Mouse (Mus musculus): Measurements from ENCODE around the gene Gm20388.
A peak's percentile ranks its signal among the peaks of the same experiment; 100 is the strongest.

The Gm20388 gene

DNA sequence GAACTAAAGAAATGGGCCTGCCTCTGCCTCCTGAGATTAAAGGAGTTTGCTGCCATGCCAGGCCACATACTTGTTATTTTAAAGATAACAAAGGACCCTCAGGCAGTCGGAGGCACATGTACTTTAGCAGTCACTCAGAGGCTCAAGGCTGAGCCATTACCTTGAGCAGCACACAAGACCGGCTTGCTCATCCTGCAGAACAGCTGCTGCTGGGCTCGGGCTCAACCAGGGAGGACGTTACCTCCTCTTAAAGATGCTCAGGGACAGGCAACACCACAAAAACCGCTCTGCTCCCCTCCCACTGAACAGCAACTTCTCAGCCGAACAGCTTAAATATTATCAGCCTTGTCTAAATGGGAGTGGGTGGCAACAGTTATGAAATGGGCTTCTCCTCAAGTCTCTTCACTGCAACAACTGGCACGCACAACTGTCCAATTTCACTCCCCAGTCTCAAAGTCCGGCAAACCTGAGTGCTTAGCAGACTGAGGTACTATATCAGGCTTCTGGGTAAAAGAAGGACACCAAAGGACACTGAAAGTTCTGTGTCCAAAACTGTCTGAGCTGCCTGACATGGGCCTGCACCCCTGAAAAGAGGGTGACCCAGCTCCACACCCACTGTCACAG lies 2991.4 kb downstream of the Gm20388 start:
- DNase-seq (ENCODE audit: extremely low spot score), result no peak

DNA sequence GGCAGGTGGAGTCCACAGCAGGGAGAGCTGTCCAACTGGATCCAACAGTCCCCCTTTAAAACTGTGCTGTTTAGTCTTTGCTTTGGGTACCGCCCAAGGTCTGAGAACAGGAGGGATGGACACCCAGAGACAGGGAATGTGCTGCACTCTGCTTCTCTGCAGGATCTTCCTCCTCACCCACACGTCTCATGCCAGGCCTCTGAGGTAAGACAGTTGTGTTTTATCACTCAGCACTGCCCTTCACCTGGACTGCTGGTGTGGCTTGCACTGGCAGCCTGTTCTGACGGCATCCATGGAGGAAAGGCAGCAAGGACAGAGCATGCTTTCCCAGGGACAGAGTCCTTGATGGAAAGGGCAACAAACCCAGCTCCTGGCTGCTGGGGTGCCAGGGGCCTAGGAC lies 2991.9 kb downstream of the Gm20388 start:
- DNase-seq (ENCODE audit: extremely low spot score), result no peak

DNA sequence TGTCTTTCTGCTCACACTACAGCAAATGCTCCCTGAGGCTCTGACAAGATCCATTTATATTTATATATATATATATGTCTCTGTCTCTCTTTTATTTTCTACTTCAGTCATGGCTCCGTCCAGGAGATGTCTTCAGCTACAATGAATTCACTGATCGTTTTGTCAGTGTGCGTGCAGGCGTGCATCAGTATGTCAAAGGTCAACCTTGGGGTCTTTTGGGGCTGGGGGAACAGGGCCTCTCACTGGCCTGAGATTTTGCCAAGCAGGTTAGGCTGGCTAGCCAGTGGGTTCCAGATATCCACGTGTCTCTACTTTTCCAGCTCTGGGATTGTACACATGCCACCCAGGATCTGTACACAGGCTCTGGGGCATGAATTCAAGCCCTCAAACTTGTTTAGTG lies 2992.4 kb downstream of the Gm20388 start:
- peak; percentile 40 for DNase-seq (ENCODE audit: extremely low spot score)

DNA sequence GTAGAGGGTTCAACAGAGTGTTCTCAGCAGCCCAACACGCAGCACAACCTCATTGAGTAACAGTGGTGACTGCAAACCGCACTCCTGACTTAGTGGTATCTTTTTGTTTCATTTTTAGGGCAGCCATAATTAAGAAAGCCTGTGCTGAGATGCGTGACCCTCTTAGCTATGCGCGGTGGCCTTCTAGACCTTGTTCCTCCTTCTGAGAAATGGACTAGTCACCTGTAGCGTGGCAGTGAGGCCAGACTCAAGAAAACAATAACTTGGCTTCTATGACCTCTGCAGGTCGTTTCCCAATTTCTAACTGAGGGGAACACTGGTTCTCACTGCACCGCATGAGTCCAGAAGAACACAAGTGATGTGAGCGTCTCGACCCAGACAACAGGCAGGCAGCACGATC lies 2993.9 kb downstream of the Gm20388 start:
- DNase-seq (ENCODE audit: extremely low spot score), result no peak

DNA sequence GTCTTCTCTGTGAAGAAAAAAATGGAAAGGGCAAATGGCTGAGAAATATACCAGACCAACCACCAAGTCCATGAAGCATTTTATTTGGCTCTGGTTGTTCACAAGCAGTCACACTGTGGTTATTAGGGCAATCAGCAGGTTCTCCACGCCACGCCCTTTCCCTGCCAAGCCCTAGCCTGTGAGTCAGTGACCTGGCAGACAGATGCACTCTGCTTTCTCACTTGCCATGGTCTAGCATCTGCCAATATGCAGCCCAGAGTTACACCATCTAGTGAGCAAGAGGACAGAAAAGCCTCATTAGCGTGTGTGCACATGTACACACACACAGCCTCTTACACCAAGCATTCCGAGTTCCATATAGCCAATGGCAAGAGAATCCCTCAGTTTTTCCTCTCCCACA lies 2994.7 kb downstream of the Gm20388 start:
- DNase-seq (ENCODE audit: extremely low spot score), result no peak

DNA sequence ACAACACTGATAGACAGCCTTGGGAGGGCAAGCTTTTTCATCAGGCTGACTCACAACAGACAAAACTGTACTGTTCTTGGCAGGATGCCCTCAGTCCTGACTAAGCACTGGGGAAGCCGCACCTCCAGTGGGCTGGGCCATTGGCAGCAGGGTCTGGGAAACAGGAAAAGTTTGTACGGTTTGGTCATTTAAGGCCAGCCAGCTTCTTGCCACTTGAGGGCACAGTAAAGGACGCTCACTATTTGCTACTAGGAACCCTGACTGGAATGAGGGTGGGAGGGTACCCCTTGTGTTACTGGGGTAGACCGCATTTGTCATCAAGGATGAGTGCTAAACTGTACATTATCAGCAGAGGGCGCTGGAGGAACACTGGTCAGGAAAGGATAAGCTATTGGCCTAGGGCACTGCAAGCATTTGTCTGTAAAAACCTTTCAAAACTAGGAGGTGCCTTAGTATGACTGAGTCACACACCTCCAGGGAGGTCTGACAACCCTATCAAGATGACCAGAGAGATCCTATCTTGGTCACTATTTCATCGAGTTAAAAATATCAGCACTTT lies 2995.9 kb downstream of the Gm20388 start:
- peak; percentile 70 for DNase-seq (ENCODE audit: extremely low spot score)

DNA sequence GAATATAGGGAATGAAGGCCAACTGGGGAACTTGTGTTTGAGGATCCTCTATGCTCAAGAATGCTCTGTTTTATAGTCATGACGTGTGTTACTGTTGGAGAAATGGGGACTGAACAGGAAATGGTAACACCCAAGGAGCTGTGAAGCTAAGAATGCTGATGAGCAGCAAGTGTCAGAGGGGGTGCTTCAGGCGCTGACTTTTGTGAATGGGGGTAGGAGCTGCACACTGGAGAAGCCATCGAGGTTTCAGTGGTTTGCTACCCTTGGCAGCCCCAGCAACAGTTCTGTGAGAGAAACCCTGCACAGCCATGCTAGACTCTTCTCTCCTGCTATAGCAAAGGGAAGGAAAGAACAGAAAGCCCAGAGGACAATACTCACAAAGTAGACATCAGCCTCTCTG lies 3001.5 kb downstream of the Gm20388 start:
- DNase-seq (ENCODE audit: extremely low spot score), result no peak

DNA sequence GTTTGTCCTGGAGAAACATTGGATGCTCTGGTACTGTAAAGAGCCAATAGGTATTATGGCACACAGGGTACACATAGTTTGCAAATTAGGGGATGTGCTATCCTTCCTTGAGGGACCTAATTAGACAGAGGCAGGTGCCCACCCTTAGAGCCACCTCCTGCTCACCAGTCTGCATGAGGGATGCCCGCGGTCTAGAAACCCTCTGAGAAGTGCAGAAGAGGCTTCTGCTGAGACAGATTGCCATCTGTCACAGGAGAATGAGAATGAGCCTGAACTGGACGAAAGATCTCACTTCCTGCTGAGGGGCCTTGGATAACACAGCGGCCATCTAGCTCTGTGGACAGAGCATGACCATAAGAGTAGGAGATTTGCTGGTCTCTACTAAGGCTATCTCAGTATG lies 3002.2 kb downstream of the Gm20388 start:
- no peak for DNase-seq (ENCODE audit: extremely low spot score)

DNA sequence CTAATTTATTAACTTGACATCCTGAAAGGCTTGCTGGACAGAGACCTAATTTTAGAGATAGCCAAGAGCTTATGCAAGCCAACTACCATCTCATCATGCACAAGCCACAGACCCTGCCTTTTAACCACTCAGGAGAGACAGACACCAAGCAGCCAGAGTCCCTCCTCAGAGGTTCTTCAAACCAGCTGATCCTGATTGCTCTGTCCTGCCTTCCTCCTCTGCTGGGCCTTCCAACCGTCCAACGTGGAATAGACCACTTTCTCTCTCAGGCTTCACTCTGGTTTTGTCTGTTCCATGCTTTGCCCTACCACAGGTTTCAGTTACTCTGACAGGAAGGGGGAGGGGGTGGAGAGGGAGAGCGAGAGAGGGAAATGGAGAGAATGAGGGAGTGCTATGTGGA lies 3006.1 kb downstream of the Gm20388 start:
- DNase-seq (ENCODE audit: extremely low spot score), result no peak

DNA sequence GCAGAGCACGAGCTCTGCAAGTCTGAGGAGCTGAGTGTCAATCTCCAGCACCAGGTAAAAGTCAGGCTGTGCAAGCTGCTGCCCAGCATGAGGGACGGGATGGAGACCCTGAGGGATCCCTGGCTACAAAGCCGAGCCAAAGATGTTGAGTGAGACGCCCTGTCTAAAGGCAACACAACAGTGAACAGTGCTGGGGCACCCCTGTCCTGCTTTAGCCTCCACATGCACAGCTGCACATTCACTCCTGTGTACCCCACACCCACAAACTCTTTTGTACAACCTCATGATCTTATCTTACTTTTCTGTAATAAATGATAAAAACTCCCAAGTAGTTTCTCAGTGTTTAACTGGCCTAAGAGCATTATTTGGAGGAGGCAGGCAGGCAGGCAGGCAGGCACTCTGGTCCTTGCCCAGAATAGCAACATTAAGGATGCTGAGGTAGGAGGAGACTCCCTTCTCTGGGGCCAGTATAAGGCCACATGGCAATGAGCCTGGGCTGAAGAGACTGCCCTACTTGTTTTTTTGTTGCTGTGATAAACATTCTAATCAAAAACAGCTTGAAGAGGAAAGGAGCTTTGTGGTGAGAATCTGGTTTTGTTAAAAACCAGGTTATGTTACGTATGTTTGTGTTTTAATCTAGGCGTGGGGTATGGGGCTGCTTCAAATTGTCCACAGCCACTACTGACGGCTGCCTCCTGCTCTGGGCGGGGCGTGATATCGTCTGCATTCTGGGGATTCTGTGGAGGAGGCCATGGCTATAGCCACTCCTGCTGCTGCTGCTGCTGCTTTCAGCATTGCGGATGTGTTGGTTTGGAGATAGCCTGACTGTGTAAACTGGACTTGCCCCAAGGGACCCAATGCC lies 3007.1 kb downstream of the Gm20388 start:
- DNase-seq (ENCODE audit: extremely low spot score), result no peak

DNA sequence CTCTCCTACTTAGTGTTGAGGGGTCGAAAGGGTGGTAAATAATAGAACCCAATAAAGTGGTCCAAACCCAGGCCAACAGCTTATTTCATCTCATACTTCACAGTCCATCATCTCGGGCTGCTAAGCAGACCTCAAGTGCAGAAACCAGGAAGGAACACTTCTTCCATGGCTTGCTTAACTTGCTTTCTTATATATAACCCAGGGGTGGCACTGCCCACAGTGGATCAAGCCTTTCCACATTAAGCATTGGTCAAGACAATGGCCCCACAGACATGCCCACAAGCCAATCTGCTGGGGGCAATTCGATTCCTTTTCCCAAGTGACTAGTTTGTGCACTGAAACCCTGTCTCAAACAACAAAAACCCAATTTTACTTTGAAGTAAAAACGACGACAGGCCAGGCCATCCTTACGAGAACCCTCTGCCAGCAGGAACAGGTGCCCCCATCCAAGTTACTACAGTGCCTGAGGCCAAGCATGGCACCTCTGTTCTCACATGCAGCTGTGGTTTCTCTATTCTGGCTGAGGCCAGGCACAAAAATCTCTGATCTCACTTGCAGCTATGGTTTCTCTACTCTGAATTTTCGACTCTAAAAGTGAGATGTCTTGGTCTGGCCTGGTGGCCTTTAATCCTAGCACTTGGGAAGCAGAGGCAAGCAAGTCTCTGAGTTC lies 3007.9 kb downstream of the Gm20388 start:
- no peak for DNase-seq (ENCODE audit: extremely low spot score)

DNA sequence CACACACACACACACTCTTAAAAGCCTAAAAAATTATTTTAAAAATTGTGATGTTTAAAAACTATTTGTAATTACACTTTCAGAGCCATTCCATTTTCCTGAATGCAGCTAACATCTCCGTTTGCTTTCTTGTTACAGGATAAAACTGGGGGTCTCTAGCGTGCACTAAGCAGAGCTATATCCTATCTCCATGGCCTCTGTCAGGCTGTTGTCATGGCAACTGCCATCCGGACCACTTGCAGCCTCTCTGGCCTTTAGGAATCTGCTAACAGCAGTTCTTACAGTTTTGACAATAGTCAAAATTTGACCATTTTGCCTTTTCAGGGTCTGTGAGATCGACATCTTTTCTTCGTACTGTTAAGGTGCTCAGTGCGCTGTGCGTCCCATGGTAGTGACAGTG lies 3010.2 kb downstream of the Gm20388 start:
- DNase-seq (ENCODE audit: extremely low spot score), result no peak

DNA sequence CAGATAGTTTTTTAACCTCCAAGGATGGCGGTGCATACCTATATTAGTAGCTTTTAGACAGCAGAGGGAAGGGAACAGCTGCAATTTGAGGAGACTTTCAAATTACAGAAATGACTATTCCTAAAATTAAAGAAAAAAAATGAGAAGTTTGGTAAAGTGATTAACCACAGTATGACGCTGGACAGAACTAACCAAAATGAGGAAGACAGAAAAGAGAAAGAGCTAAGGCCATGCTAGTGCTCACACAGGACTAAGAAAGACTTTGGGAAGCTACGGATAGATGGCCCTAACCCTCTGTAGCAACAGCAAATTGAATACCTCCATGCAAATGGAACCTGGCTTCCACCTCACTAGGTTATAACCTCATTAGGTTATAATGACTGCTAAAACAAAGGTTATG lies 3012.3 kb downstream of the Gm20388 start:
- no peak for DNase-seq (ENCODE audit: extremely low spot score)

DNA sequence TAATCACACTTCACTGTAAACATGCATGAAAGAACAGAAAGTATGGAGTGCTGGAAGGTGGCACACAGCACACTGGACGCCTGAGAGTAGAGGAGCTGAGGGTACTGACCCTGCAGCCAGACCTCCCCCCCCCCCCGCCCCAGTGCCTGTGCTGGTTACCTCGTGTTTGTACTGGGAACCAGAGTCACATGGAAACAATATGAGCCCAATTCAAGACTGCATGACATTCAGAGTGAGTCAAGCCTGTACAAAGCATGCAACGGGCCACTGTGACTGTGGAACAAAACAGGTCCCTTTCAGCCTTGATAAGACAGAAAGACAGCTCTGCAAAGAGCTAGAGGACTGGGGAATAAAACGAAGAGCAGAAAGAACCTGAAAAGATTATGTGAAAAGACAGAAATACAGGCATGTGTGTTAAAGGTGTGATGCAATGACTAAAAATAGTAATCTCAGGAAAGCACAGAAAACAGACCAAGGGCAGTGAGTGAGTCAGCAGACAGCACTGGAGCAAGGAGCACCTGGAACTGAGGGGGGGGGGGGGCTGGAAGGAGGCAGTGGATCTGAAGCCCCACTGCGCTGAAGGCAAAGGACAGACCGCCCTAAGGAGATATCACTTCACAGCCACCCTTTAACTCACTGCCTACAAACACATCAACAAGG lies 3012.9 kb downstream of the Gm20388 start:
- no peak for DNase-seq (ENCODE audit: extremely low spot score)

DNA sequence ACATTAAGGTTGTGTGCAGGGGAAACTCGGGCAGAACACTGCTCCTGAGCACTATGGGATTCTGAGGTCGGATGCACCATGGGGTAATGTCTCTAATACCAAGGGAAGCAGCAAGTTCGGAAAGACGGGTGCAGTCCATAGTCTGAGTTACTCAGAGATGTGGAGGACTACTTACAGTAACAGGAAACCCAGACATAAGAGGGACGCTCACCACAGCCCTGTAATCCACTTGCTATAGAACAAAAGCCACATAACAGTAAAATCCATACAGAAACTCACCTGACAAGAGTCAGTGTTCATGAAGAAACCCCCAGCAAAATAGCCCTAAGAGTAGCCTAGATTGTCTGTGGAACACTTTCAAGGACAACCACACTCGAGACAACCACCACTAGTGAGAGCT lies 3013.4 kb downstream of the Gm20388 start:
- DNase-seq (ENCODE audit: extremely low spot score), result no peak

DNA sequence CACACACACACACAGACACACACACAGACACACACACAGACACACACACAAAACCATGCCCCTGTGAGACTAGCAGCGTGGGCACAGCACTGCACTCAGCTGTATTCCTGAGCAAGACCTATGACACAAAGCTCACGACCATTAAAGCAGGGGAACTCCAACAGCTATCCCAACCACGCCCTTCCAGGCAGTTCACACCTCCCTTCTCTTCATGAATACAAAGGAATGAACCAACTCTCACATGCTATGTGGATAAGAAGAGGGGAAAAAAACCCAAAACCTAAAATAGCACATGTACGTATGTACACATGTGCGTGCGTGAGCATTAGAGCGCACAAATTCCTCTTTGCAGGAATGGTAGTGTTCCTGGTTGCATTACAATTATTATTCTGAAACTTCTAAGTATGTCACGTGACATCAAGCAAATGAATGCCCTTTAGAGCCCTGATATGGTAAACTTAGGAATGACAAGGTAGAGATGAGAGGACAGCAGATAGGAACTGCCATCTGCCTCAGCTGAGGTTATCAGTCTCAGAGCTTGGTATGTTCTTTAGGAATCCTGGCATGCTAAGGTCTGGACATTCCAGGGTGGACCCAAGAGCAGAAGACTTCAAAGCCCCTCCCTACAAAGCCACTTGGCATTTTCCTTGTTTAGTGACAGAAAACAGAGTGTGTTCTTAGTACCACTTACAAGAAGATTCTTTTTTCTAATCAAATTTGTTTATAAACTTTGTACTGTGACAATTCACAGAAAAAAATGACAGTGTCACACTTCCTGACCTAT lies 3015.5 kb downstream of the Gm20388 start:
- no peak for DNase-seq (ENCODE audit: extremely low spot score)

DNA sequence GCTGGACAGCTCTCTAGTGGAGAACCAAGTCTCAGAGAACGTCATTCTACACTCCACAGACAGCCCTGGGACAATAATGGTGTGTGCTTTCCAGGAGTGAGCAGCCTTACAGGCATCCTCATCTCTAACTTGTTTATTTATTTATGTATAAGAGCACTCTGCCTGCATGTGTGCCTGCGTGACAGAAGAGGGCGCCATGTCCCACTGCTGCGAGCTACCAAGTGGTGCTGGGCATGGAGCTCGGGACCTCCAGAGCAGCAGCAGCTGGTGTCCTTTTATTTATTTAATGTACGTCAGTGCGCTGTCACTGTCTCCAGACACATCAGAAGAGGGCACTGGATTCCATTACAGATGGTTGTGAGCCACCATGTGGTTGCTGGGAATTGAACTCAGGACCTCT lies 3016.1 kb downstream of the Gm20388 start:
- DNase-seq (ENCODE audit: extremely low spot score), result no peak

DNA sequence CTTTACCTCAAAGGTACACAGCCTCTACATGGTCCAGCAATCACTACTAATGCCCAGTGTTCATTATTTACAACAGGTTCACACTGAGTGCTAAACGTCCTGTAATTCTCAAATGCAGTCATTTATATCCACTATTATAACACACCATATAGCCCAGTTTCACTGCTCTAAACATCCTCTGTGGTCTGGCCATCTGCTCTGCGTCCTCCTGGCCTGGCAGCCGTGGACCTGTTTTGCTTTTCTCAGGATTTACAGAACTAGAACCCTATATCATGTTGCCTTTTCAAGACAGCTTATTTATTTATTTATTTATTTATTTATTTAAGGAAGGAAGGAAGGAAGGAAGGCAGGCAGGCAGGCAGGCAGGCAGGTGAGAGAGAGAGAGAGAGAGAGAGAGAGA lies 3017.2 kb downstream of the Gm20388 start:
- DNase-seq (ENCODE audit: extremely low spot score), result no peak

DNA sequence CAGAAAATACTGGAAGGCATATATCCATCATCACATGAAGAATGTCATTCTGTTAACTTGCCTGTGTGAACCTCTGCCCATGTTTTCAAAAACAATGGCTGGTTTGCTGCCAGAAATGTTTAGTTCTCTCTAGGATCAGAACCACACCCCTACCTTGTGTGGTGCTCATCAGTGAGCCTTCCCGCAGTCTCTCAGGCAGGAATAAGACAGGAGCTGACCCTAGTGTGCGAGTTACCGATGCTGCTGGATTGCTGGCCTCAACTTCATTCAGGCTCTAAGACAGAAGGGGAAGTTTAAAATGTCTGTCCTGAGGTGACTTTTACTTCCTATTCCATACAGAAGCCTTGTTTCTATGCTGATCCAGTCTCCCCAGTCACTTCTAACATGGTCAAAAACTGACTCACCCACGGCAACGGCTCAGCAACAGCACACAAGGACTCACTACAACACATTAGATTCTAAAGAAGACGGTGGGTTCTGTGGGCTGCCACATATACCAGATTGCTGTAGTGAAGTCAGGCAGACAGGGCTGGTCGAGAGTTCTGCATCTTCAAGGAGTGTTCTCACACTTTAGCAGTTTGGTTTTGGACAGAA lies 3018.1 kb downstream of the Gm20388 start:
- DNase-seq (ENCODE audit: extremely low spot score), result no peak

DNA sequence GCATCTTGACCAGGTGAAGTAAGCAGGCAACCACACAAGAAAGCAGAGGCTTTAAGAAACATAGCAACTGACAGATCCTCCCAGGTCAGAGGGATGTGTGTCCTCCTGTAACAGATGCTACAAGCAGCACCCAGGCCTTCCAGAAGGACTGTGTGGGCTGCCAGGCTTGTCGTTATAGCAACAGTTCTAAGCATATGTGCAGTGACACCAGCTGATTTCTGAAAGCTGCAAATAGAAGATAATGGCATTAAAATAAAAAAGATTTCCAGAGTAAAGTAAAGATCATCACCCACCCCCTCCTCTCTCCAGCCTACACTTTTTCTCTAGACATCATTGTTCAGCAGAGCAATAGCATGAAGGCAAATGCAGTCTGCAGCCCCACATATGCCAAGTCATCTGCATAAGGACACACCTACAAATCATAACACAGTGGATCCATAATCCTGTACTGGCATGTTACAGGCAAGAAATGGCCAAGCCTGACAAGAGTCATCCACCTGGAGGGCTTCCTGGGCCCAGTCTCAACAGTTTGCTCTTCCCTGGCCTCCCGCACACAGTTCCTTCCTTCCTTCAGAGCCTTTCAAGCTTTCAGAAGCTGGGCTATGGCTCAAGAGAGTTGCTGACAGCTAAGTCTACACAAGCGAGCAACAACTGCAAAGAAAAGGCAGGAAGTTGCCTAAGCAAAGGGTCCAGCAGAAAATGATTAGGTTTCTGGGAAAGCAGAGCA lies 3021.4 kb downstream of the Gm20388 start:
- DNase-seq (ENCODE audit: extremely low spot score), result no peak

All from embryo, embryonic 9.5 days (tissue).